In the genomic region with DNA sequence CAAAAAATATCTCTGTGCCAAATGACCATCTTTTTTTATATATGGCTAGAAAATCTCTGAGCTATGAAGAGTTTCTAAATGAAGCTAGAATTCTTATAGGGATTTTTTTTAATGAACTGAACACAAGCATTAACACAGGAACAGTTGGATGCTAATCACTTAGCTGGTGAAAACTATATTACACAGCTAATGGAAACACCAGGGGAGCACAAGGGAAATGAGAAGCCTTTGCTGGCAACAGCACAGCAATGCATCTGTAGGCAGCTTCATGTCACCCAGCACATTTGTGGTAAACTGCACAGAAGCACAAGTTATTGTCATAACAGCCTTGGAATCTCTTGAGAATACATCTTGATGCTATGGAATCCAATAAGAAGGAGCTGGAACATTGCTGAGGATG, we compare ENCODE assay signal across 27 mouse cellular contexts.
DNase-seq lines count a peak whose midpoint lies in the region; ATAC-seq and TF ChIP-seq lines count a peak whose summit lies in the region.
"Had no signal": no experiment of that assay in that cellular context is flagged by ENCODE, and none has a peak within 500 bp of the region (broad histone marks: within the 10 kb centered on the region; RNA-seq: fewer than 3 reads in every experiment).

No protein-coding gene starts in this region.

- H3K27ac ChIP-seq in hindbrain, embryonic 13.5 days, result no peak overlapping the region
- H3K27ac ChIP-seq in hindbrain, embryonic 10.5 days, result no peak overlapping the region
- H3K27ac ChIP-seq in left cerebral cortex, adult 2 months, result 0 out of 2 replicates have a peak overlapping the region, but pooled peaks have one; percentile 17
- peak overlapping the region; percentile 30; the same call in 1 of the 2 replicates for H3K27ac ChIP-seq in neural tube, embryonic 15.5 days (replicated peaks)
- H3K27ac ChIP-seq in lung, postnatal 0 days (ENCODE audit: low read length), result no peak overlapping the region
- H3K27ac ChIP-seq: embryonic facial prominence, embryonic 12.5 days; embryonic facial prominence, embryonic 15.5 days; heart, adult 2 months; heart, embryonic 10.5 days; heart, embryonic 13.5 days had no signal

- TF ChIP-seq CTCF in left cerebral cortex, adult 2 months (IDR thresholded peaks at IDR 0.05), result no peak
- no peak for TF ChIP-seq CTCF in brain, embryonic 14.5 days (IDR thresholded peaks at IDR 0.05; ENCODE audit: borderline replicate concordance, extremely low read depth, insufficient read depth, insufficient read length)
- TF ChIP-seq CTCF in lung, postnatal 0 days (IDR thresholded peaks at IDR 0.05), result no peak

- TF ChIP-seq EP300 in lung, postnatal 0 days (IDR thresholded peaks at IDR 0.05), result no peak

- no peak overlapping the region for H3K4me2 ChIP-seq in hindbrain, embryonic 13.5 days
- H3K4me2 ChIP-seq in neural tube, embryonic 15.5 days, result no peak overlapping the region
- no peak overlapping the region for H3K4me2 ChIP-seq in lung, postnatal 0 days (replicated peaks; ENCODE audit: low read depth, low read length)
- H3K4me2 ChIP-seq: embryonic facial prominence, embryonic 12.5 days; embryonic facial prominence, embryonic 15.5 days; heart, embryonic 13.5 days had no signal

- H3K4me1 ChIP-seq in hindbrain, embryonic 13.5 days (replicated peaks), result no peaks in the 10 kb centered on the region
- no peaks in the 10 kb centered on the region for H3K4me1 ChIP-seq in hindbrain, embryonic 10.5 days (replicated peaks)
- H3K4me1 ChIP-seq in neural tube, embryonic 15.5 days, result no peaks in the 10 kb centered on the region
- H3K4me1 ChIP-seq in lung, postnatal 0 days (ENCODE audit: insufficient read depth, low read depth, low read length), result no peaks in the 10 kb centered on the region
- H3K4me1 ChIP-seq: embryonic facial prominence, embryonic 12.5 days; embryonic facial prominence, embryonic 15.5 days; heart, embryonic 10.5 days; heart, embryonic 13.5 days had no signal

- H3K4me3 ChIP-seq in hindbrain, embryonic 13.5 days, result no peak overlapping the region
- H3K4me3 ChIP-seq in hindbrain, embryonic 10.5 days, result no peak overlapping the region
- no peak overlapping the region for H3K4me3 ChIP-seq in left cerebral cortex, adult 2 months
- H3K4me3 ChIP-seq in neural tube, embryonic 15.5 days (replicated peaks), result no peak overlapping the region
- H3K4me3 ChIP-seq in lung, postnatal 0 days (ENCODE audit: low read depth, low read length), result no peak overlapping the region
- H3K4me3 ChIP-seq: embryonic facial prominence, embryonic 12.5 days; embryonic facial prominence, embryonic 15.5 days; heart, adult 2 months; heart, embryonic 10.5 days; heart, embryonic 13.5 days had no signal

- no peak for TF ChIP-seq POLR2A in brain, embryonic 14.5 days (IDR thresholded peaks at IDR 0.05; ENCODE audit: borderline replicate concordance, extremely low read depth, insufficient read depth, insufficient read length, poor library complexity, severe bottlenecking)

- H3K36me3 ChIP-seq in hindbrain, embryonic 13.5 days, result no peaks in the 10 kb centered on the region
- H3K36me3 ChIP-seq in hindbrain, embryonic 10.5 days, result no peaks in the 10 kb centered on the region
- H3K36me3 ChIP-seq in neural tube, embryonic 15.5 days, result no peaks in the 10 kb centered on the region
- no peaks in the 10 kb centered on the region for H3K36me3 ChIP-seq in lung, postnatal 0 days (ENCODE audit: insufficient read depth, low read length)
- H3K36me3 ChIP-seq: embryonic facial prominence, embryonic 12.5 days; embryonic facial prominence, embryonic 15.5 days; G1E; heart, embryonic 10.5 days; heart, embryonic 13.5 days had no signal

- intact Hi-C loops in left cerebral cortex, adult 2 months (cut with DNase I), result no loop called here
- intact Hi-C loops in left cerebral cortex, postnatal 4 days (cut with DNase I), result no loop called here

- H3K9ac ChIP-seq in hindbrain, embryonic 13.5 days, result no peak overlapping the region
- H3K9ac ChIP-seq in neural tube, embryonic 15.5 days (replicated peaks), result no peak overlapping the region
- no peak overlapping the region for H3K9ac ChIP-seq in lung, postnatal 0 days (replicated peaks; ENCODE audit: low read depth)
- H3K9ac ChIP-seq: embryonic facial prominence, embryonic 12.5 days; embryonic facial prominence, embryonic 15.5 days; forebrain, postnatal 0 days; heart, embryonic 13.5 days had no signal

- ATAC-seq in hindbrain, embryonic 13.5 days (ENCODE audit: low FRiP score), result peak; percentile 36; the same call in 1 of the 2 replicates
- ATAC-seq in neural tube, embryonic 15.5 days (ENCODE audit: low FRiP score), result 0 out of 2 replicates have a peak, but pooled peaks have one; percentile 53
- ATAC-seq in lung, postnatal 0 days, result no peak
- ATAC-seq: forebrain, embryonic 14.5 days; forebrain, postnatal 0 days; Patski had no signal

- no peaks in the 10 kb centered on the region for H3K27me3 ChIP-seq in hindbrain, embryonic 13.5 days
- H3K27me3 ChIP-seq in hindbrain, embryonic 10.5 days (ENCODE audit: insufficient read depth, poor library complexity, severe bottlenecking), result no peaks in the 10 kb centered on the region
- no peaks in the 10 kb centered on the region for H3K27me3 ChIP-seq in neural tube, embryonic 15.5 days (replicated peaks)
- H3K27me3 ChIP-seq in lung, postnatal 0 days (replicated peaks; ENCODE audit: insufficient read depth, low read length), result no peaks in the 10 kb centered on the region
- H3K27me3 ChIP-seq: embryonic facial prominence, embryonic 12.5 days; embryonic facial prominence, embryonic 15.5 days; heart, embryonic 13.5 days; Patski had no signal

- no peaks in the 10 kb centered on the region for H3K9me3 ChIP-seq in hindbrain, embryonic 13.5 days
- no peaks in the 10 kb centered on the region for H3K9me3 ChIP-seq in hindbrain, embryonic 10.5 days
- no peaks in the 10 kb centered on the region for H3K9me3 ChIP-seq in neural tube, embryonic 15.5 days (replicated peaks)
- H3K9me3 ChIP-seq in lung, postnatal 0 days (ENCODE audit: low read length), result no peaks in the 10 kb centered on the region
- H3K9me3 ChIP-seq: embryonic facial prominence, embryonic 12.5 days; embryonic facial prominence, embryonic 15.5 days; G1E; heart, embryonic 10.5 days; heart, embryonic 13.5 days had no signal

- no peak for DNase-seq in hindbrain, embryonic 10.5 days (ENCODE audit: low spot score)
- DNase-seq in left cerebral cortex, adult 2 months (ENCODE audit: extremely low spot score in 1 of 2, low spot score in 2 of 2), result no peak
- no peak for DNase-seq in left cerebral cortex, postnatal 4 days
- DNase-seq in brain, embryonic 14.5 days (ENCODE audit: low read depth), result peak; percentile 33
- no peak for DNase-seq in lung, postnatal 0 days (ENCODE audit: low spot score)
- DNase-seq: adrenal gland, postnatal 10 days; adrenal gland, postnatal 36 days; B cell, adult 2 months; cerebellum, adult 11 months; cerebellum, adult 2 months; cerebellum, adult 9-11 months; cerebellum, postnatal 25 days; forebrain, postnatal 0 days; gastrocnemius, postnatal 10 days; gastrocnemius, postnatal 36 days; heart, adult 2 months; heart, postnatal 14 days; heart, postnatal 4 days had no signal

Comparison
In these comparisons a context has a peak if more than half of its experiments do, and no peak if none do; other contexts are left out.
1. H3K27ac ChIP-seq: peak in left cerebral cortex, adult 2 months (single experiment) and neural tube, embryonic 15.5 days (single experiment); none in hindbrain, embryonic 13.5 days (single experiment), hindbrain, embryonic 10.5 days (single experiment) and lung, postnatal 0 days (single experiment).